Mouse (Mus musculus): Measurements from ENCODE around the gene Bmp3. TPM values are rescaled to one million over a fixed set of nuclear protein-coding genes. Genes with fewer than 3 reads are reported as not detected.

The Bmp3 gene
- polyA plus RNA-seq, 1 experiment from 2014 or later = 6.8 TPM

- H3K27me3 ChIP-seq (replicated peaks; ENCODE audit: insufficient read depth, low read length) = no peaks in the 10 kb centered on the region
- TF ChIP-seq EP300 (IDR thresholded peaks at IDR 0.05) (no peak), CTCF (IDR thresholded peaks at IDR 0.05) (no peak)
- no peak overlapping the region for H3K9ac ChIP-seq (replicated peaks; ENCODE audit: low read depth)
- no peak overlapping the region for H3K4me2 ChIP-seq (replicated peaks; ENCODE audit: low read depth, low read length)
- H3K36me3 ChIP-seq (ENCODE audit: insufficient read depth, low read length) = no peaks in the 10 kb centered on the region
- H3K4me3 ChIP-seq (ENCODE audit: low read depth, low read length) = no peak overlapping the region
- no peak overlapping the region for H3K27ac ChIP-seq (ENCODE audit: low read length)
- H3K9me3 ChIP-seq (ENCODE audit: low read length) = no peaks in the 10 kb centered on the region
- DNase-seq (ENCODE audit: low spot score) (no peak), ATAC-seq (no peak)
- 57% methylated on average over 3 of the region's 3 CpGs for WGBS
- no peaks in the 10 kb centered on the region for H3K4me1 ChIP-seq (ENCODE audit: insufficient read depth, low read depth, low read length)
Observed at GRCm38 (mm10) chr5:98894281-98894680, 40.1 kb downstream of the Bmp3 start.

- TF ChIP-seq CTCF (IDR thresholded peaks at IDR 0.05) (no peak), EP300 (IDR thresholded peaks at IDR 0.05) (no peak)
- no peak overlapping the region for H3K9ac ChIP-seq (replicated peaks; ENCODE audit: low read depth)
- DNase-seq (ENCODE audit: low spot score) (no peak), ATAC-seq (no peak)
- no peaks in the 10 kb centered on the region for H3K4me1 ChIP-seq (ENCODE audit: insufficient read depth, low read depth, low read length)
- H3K36me3 ChIP-seq (ENCODE audit: insufficient read depth, low read length) = no peaks in the 10 kb centered on the region
- no peak overlapping the region for H3K4me3 ChIP-seq (ENCODE audit: low read depth, low read length)
- H3K4me2 ChIP-seq (replicated peaks; ENCODE audit: low read depth, low read length) = no peak overlapping the region
- H3K27me3 ChIP-seq (replicated peaks; ENCODE audit: insufficient read depth, low read length) = no peaks in the 10 kb centered on the region
- H3K9me3 ChIP-seq (ENCODE audit: low read length) = no peaks in the 10 kb centered on the region
- H3K27ac ChIP-seq (ENCODE audit: low read length) = no peak overlapping the region
Observed at GRCm38 (mm10) chr5:98897946-98898345, 43.7 kb downstream of the Bmp3 start.

GRCm38 (mm10) chr5:98900926-98901325 is 46.7 kb downstream of the Bmp3 start:
- no peaks in the 10 kb centered on the region for H3K27me3 ChIP-seq (replicated peaks; ENCODE audit: insufficient read depth, low read length)
- H3K36me3 ChIP-seq (ENCODE audit: insufficient read depth, low read length) = no peaks in the 10 kb centered on the region
- H3K4me3 ChIP-seq (ENCODE audit: low read depth, low read length) = no peak overlapping the region
- H3K27ac ChIP-seq (ENCODE audit: low read length) = no peak overlapping the region
- ATAC-seq (no peak), DNase-seq (ENCODE audit: low spot score) (no peak)
- H3K9ac ChIP-seq (replicated peaks; ENCODE audit: low read depth) = no peak overlapping the region
- H3K9me3 ChIP-seq (ENCODE audit: low read length) = no peaks in the 10 kb centered on the region
- H3K4me2 ChIP-seq (replicated peaks; ENCODE audit: low read depth, low read length) = no peak overlapping the region
- TF ChIP-seq CTCF (IDR thresholded peaks at IDR 0.05) (no peak), EP300 (IDR thresholded peaks at IDR 0.05) (no peak)
- H3K4me1 ChIP-seq (ENCODE audit: insufficient read depth, low read depth, low read length) = no peaks in the 10 kb centered on the region
- 73% methylated on average over 5 of the region's 5 CpGs for WGBS

GRCm38 (mm10) chr5:98902339-98902738 is 48.1 kb downstream of the Bmp3 start:
- H3K27me3 ChIP-seq (replicated peaks; ENCODE audit: insufficient read depth, low read length) = no peaks in the 10 kb centered on the region
- 62% methylated on average over 4 of the region's 4 CpGs for WGBS
- peak; percentile 65 for DNase-seq (ENCODE audit: low spot score)
- ATAC-seq = no peak
- no peak overlapping the region for H3K9ac ChIP-seq (replicated peaks; ENCODE audit: low read depth)
- H3K4me2 ChIP-seq (replicated peaks; ENCODE audit: low read depth, low read length) = no peak overlapping the region
- no peak overlapping the region for H3K27ac ChIP-seq (ENCODE audit: low read length)
- H3K4me3 ChIP-seq (ENCODE audit: low read depth, low read length) = no peak overlapping the region
- peak; percentile 68 for TF ChIP-seq CTCF (IDR thresholded peaks at IDR 0.05)
- no peak for TF ChIP-seq EP300 (IDR thresholded peaks at IDR 0.05)
- H3K9me3 ChIP-seq (ENCODE audit: low read length) = no peaks in the 10 kb centered on the region
- H3K4me1 ChIP-seq (ENCODE audit: insufficient read depth, low read depth, low read length) = no peaks in the 10 kb centered on the region
- no peaks in the 10 kb centered on the region for H3K36me3 ChIP-seq (ENCODE audit: insufficient read depth, low read length)

GRCm38 (mm10) chr5:98918716-98919115 is 64.5 kb downstream of the Bmp3 start:
- H3K9me3 ChIP-seq (ENCODE audit: low read length) = no peaks in the 10 kb centered on the region
- no peak overlapping the region for H3K9ac ChIP-seq (replicated peaks; ENCODE audit: low read depth)
- H3K4me2 ChIP-seq (replicated peaks; ENCODE audit: low read depth, low read length) = no peak overlapping the region
- no peak for ATAC-seq
- TF ChIP-seq EP300 (IDR thresholded peaks at IDR 0.05) (no peak), CTCF (IDR thresholded peaks at IDR 0.05) (no peak)
- H3K4me3 ChIP-seq (ENCODE audit: low read depth, low read length) = no peak overlapping the region
- no peaks in the 10 kb centered on the region for H3K36me3 ChIP-seq (ENCODE audit: insufficient read depth, low read length)
- no peak overlapping the region for H3K27ac ChIP-seq (ENCODE audit: low read length)
- no peak for DNase-seq (ENCODE audit: low spot score)
- H3K27me3 ChIP-seq (replicated peaks; ENCODE audit: insufficient read depth, low read length) = no peaks in the 10 kb centered on the region
- whole genome bisulfite sequencing = 93% methylated on average over 5 of the region's 5 CpGs
- H3K4me1 ChIP-seq (ENCODE audit: insufficient read depth, low read depth, low read length) = no peaks in the 10 kb centered on the region

GRCm38 (mm10) chr5:98921608-98922007 is 67.4 kb downstream of the Bmp3 start:
- H3K9me3 ChIP-seq (ENCODE audit: low read length) = no peaks in the 10 kb centered on the region
- no peak overlapping the region for H3K4me3 ChIP-seq (ENCODE audit: low read depth, low read length)
- no peak for ATAC-seq
- H3K36me3 ChIP-seq (ENCODE audit: insufficient read depth, low read length) = no peaks in the 10 kb centered on the region
- no peak overlapping the region for H3K9ac ChIP-seq (replicated peaks; ENCODE audit: low read depth)
- WGBS = 85% methylated on average over 1 of the region's 1 CpGs
- TF ChIP-seq EP300 (IDR thresholded peaks at IDR 0.05) (no peak), CTCF (IDR thresholded peaks at IDR 0.05) (no peak)
- H3K27me3 ChIP-seq (replicated peaks; ENCODE audit: insufficient read depth, low read length) = no peaks in the 10 kb centered on the region
- H3K4me2 ChIP-seq (replicated peaks; ENCODE audit: low read depth, low read length) = no peak overlapping the region
- no peaks in the 10 kb centered on the region for H3K4me1 ChIP-seq (ENCODE audit: insufficient read depth, low read depth, low read length)
- DNase-seq (ENCODE audit: low spot score) = no peak
- no peak overlapping the region for H3K27ac ChIP-seq (ENCODE audit: low read length)

- ATAC-seq = no peak
- Histone ChIP-seq H3K4me3 (ENCODE audit: low read depth, low read length) (no peak overlapping the region), H3K4me1 (ENCODE audit: insufficient read depth, low read depth, low read length) (no peaks in the 10 kb centered on the region), H3K27me3 (replicated peaks; ENCODE audit: insufficient read depth, low read length) (no peaks in the 10 kb centered on the region), H3K27ac (ENCODE audit: low read length) (no peak overlapping the region), H3K9ac (replicated peaks; ENCODE audit: low read depth) (no peak overlapping the region), H3K4me2 (replicated peaks; ENCODE audit: low read depth, low read length) (no peak overlapping the region), H3K36me3 (ENCODE audit: insufficient read depth, low read length) (no peaks in the 10 kb centered on the region), H3K9me3 (ENCODE audit: low read length) (no peaks in the 10 kb centered on the region)
- DNase-seq (ENCODE audit: low spot score) = no peak
- WGBS = 85% methylated on average over 3 of the region's 3 CpGs
- TF ChIP-seq CTCF (IDR thresholded peaks at IDR 0.05) (no peak), EP300 (IDR thresholded peaks at IDR 0.05) (no peak)
Observed at GRCm38 (mm10) chr5:98922921-98923320, 68.7 kb downstream of the Bmp3 start.

Other genes with a start within 250 kb of the Bmp3 start
- 9.2 and 10.9 TPM in 2 replicates for gene Prkg2, start 182.9 kb downstream of the Bmp3 start, polyA plus RNA-seq (2015; fragmentation: Nextera tagmentation; extraction: Ambion mirVana)